Mouse (Mus musculus) spleen, postnatal 36 days (tissue): ENCODE results near the gene Kyat3.
A peak's percentile ranks its signal among the peaks of the same experiment; 100 is the strongest.
"Not testable (repeated sequence)": the region's sequence is repeated elsewhere in the genome, so short reads cannot be mapped to it uniquely, and the experiment has no call there.

Experiments used
- DNase-seq, 2 experiments: peaks; one replicate each; pipeline ENCODE4 v3.0.0; 2022; ENCODE audit warnings: low spot score in 2 of 2, mixed read lengths in 1 of 2

Gene Kyat3

DNA sequence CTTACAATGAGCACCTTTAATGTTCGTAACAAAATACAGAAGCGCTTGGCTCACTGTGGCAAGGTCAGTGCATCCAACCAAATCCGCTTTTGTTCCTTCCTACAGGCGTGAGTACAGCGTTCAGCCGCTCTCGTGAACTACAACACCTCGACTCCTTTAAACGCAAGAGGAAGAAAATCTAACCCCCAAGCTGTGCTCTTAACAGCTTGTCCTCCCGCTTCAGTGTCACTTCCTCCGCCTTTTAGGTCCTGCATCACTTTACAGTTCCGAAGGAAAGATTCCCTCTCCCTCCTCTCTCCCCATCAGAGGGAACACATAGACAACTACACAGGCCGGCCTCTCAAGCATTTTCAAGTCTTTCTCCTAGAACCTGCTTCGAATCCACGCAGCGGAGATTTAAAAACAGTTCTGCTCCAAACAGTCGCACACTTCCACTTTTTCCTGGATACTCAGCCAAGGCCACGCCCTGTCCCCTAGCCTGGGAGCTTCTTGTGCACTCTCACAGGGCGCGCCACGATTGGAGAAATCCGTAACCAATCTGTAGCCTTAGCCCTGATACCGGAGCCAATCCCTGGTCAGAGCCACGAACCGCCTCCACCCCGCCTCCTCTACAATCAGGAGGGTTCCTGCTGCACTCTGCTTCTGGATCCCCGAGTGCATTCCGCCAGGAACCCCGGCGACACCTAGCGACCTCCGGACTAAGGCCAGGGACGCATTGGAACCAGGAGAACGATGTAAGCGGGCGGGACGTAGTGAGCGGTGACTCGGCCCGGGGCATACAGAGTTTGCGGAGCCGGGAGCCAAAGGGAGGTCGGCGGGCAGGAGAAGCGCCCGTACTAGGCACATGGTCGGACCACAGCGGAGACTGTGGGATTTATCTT, at the start of gene Kyat3:
TSS of gene Kyat3 (plus strand) at position 610 of the 881 bp plus-strand sequence.
- peak; percentile 80 to 84 for DNase-seq

GRCm38 (mm10) chr3:142664723-142665122, 36.1 kb upstream of the Kyat3 start:
- DNase-seq: no peak

DNA sequence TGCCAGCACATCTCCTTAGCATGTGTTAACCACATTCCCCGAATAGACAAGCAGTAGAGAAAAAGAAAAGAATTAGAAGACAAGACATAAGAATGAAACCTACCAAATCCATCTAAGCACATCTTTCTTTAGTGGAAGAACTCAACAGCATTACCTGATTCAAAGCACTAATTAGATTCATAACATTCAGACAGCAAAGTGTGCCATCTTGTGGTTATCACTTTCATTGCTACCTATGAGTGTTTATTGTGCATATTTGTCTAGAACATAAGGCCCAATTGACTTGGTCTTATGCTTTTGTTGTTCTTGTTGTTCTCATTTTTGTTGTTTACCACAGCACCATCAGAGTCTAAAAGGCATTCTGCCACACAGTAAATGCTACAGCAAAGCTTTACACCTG, 26.2 kb upstream of the Kyat3 start:
- DNase-seq: no peak

DNA sequence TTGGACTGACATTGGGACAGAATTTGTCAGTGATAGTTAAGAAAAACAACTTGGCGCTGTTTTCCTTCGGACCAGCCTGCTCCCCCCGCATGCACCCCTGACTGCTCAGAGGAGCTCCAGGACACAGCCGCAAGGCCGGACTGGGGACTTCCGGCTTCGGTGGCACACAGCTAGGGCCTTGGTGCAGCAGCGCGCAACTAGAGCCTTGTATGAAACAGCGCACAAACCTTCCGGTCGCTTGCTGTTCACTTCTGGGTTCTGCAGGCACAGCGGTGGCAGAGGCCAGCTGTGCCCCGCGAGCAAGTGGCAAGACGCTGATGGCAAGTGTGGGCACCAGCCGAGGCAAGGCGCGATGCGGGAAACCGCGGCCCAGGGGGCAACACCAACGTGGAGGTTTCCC, 12.9 kb upstream of the Kyat3 start:
- no peak for DNase-seq

DNA sequence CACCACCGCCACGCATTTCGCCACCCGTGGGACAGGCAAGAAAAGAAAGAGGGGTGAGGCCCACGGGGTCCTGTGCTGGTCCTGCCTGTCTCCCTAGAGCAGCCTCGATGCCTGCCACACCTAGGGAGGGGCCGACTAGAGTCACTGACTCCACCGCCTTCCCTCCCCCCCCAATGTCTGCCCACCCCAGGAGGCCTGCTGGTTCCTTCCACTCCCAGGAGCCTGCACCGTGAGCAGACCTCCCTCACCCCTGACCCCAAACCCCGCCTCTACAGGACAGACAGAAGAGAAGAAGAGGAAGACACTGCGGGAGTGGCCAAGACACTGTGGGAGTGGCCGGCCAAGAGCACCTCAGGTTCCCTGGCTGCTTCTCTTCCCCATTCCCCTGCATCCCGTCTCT, 12.5 kb upstream of the Kyat3 start:
- DNase-seq: no peak

GRCm38 (mm10) chr3:142696517-142696916, 4.3 kb upstream of the Kyat3 start:
- no peak for DNase-seq

GRCm38 (mm10) chr3:142701407-142701989, 647 bp downstream of the Kyat3 start:
- no peak for DNase-seq

- DNase-seq: no peak
Observed at GRCm38 (mm10) chr3:142706581-142707444, 6.0 kb downstream of the Kyat3 start.

- DNase-seq: not testable (repeated sequence)
Observed at GRCm38 (mm10) chr3:142708181-142708848, 7.5 kb downstream of the Kyat3 start.

- peak; percentile 14 to 40 for DNase-seq
Observed at GRCm38 (mm10) chr3:142708849-142709419, 8.1 kb downstream of the Kyat3 start.

GRCm38 (mm10) chr3:142710360-142711007, 9.6 kb downstream of the Kyat3 start:
- no peak for DNase-seq

GRCm38 (mm10) chr3:142711372-142711771, 10.5 kb downstream of the Kyat3 start:
- DNase-seq: no peak

DNA sequence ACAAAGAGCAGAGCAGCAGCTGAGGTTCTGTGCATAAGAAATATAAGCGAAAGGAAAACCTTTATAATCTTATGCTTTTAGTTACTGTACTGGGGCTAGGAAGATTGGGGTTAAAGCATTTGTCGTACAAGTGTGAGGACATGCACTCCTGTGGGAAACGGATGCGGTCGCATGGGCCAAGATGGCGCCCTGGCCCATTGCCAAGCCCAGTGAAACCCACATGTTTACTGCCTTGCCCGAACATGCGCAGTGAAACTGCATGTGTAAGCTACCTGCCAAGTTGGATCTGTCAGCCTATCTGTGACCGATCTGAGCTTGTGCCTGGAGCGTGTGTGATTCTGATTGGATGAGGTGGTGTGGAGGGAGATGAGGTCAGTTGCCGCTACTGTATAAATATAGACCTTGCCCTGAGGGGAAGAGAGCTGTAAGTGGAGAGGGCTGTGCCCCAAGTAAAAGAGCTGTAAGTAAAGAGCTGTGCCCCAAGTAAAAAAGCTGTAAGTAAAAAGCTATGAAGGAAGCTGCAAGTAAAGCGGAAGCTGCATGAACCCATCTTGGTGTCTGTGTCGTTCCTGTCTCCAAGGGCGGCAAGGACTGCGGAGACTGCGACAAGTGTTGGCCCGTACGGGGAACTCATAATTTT, 11.7 kb downstream of the Kyat3 start:
- not testable (repeated sequence) for DNase-seq

DNA sequence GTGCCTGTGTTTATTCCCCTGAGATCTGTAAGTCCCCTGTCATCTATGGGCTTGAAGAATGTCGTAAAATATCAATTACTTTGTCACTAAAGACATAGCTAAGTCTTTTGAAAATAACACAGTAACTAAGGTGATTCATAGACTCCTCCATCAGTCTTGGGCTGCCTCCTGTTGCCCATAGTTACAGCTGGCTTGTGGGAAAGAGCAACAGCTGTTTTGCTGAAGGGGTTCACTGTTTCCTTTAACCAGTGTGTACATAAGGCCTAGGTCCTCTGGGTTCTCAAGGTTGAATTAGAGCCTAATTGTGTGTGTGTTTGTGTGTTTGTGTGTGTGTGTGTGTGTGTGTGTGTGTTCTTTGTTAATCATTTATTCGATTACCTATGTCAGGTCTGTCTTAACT, 24.6 kb downstream of the Kyat3 start:
- no peak for DNase-seq

DNA sequence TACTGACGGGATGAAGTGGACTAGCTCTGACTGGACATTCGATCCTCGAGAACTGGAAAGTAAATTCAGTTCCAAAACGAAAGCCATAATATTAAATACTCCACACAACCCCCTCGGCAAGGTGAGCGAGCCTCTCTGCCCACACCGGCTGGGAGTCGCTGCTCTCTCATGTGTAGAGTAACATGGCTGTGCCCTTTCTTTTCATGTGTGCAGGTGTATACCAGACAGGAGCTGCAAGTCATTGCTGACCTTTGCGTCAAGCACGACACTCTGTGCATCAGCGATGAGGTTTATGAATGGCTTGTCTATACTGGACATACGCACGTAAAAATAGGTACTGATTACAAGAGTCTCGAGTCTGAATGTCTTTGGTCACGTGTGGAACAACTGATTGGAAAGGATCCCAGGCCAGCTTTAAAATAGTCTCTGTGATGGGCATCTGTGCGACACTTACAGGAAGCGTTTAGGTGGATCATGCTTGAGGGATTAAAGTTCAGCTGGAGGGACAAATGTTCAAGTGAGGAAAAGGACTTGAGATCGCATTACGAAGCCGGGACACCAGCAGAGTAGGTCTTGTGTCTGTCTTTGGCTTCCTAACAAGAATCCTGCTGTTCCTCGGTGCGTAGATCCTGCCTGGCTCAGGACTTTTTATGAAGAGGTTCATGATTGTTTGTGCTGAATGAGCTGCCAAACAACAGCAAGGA, 25.3 kb downstream of the Kyat3 start:
- no peak for DNase-seq

DNA sequence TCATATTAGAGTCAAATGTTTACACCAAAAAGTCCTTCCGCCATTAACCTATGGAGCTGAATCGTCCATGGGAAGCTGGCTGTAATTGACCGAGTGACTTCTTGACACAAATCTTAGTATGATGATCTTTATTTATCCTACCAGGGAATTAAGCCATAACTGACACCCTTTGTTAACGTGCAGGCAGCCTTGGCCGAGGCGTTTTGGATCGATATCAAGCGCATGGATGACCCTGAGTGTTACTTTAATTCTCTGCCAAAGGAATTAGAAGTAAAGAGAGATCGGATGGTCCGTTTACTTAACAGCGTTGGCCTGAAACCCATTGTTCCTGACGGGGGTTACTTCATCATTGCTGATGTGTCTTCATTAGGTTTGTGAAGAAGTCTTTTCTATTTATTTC, 33.4 kb downstream of the Kyat3 start:
- DNase-seq: no peak

DNA sequence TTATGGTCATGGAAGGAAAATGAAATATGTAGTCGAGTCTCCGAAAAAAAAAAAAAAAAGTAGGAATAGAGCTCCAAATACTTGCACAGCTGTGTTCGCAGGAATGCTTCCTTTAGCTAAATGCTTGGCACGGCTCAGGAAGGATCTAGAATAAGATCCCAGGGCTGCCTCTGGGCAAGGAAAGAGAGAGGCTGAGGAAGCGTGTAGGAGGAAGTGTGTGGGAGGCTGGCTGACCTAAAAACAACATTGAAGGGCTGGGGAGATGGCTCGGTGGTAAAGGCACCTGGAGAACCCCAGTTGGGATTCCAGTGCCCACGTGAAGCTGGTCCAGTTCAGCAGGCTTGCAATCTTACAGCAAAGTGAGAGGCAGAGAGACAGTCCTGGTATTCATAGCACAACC, 40.0 kb downstream of the Kyat3 start:
- DNase-seq: no peak

GRCm38 (mm10) chr3:142743973-142744898, 43.4 kb downstream of the Kyat3 start:
- peak; percentile 5 to 19 for DNase-seq

DNA sequence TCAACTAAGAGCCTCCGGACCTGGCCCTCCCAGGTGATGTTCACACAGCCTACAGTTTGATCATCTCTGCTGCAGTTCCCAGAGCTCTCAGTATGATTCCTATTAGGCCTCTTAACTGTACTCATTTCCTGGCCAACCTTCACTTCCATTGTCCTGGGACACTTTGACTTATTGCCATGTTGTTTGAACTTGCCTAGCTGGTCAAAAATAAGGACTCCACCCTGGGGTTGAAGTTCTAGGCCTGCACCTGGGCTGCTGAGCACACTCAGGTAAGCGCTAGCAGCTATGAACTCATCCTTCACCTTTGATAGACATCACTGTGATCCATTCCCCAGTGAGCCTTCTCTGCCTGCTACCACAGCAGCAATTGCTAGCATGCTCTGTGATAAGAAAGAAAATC, 44.2 kb downstream of the Kyat3 start:
- no peak for DNase-seq
